Mouse (Mus musculus) heart, postnatal 4 days (tissue): Measurements from ENCODE around the gene Speer4b. TPM values are rescaled to one million over a fixed set of nuclear protein-coding genes. Genes with fewer than 3 reads are reported as not detected.
"Not testable (repeated sequence)": the region's sequence is repeated elsewhere in the genome, so short reads cannot be mapped to it uniquely, and the experiment has no call there.

Experiments
- DNase-seq: peaks from one replicate; pipeline ENCODE4 v3.0.0; 2021
- total RNA-seq, 2 experiments: library from RNA; stranded (reverse); gene quantifications; 2 replicates each; pipeline ENCODE4 v1.2.3; 2021

The Speer4b gene
- total RNA-seq, result not detected

DNA sequence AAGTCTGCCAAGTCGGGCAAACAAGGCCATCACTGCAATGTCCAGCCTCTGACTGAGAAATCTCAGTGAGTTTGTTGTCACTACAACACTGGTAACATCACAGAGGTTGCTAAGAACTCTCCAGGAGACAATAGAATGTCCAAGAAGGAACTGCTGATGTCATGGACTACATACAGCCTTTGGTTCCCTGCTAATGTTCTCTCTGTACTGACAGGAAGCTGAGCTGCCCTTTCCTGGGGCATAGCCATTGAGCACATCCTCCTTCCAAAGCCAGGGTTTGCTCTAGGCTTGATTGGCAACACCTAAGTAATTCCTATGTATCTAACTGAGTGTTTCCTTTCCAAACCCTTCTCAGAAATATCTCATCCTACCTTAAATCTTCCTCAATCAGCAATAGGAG, at the start of gene Speer4b:
TSS of gene Speer4b (minus strand) at position 101 of the 400 bp plus-strand sequence.
- DNase-seq, result not testable (repeated sequence)

DNA sequence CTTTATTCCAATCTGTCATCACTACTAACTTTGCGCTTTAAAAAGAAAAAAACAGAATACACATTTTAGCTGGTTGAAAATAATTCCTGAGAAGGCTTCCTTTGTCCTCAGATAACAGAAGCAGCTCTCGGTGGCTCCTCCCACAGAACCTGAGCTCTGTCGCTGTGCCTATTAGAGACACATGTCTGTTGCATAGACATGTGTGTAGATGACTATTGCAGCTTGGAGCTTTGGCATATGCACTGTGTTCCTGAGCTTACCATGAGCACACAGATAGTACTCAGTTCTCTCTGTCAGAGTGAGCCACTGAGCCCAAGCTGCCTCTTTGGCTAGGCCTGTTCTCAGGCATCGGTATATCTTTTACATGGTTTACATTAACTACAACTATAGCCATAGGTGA, 48.1 kb upstream of the Speer4b start:
- no peak for DNase-seq

DNA sequence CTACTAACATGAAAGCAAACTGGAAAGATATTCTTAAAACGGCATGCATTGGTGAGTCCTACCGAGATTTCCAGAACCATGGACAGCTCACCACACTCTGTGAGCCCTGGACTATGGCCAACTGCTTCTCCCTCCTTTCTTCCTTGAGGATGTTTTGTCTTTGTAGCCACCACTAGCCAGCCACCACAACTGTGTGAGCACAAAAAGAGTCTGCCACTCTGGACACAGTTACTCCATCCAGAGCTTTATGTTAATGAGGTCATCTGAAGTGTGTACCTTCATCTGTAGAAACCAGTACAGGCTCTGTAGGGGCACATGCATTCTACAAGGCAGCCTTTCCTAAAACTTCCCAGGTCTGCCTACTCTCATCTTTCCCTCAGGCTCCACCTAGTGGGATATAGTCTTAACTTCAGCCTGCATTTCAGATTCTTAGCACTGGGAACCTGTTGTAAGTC, 43.6 kb upstream of the Speer4b start:
- DNase-seq, result peak; percentile 58

DNA sequence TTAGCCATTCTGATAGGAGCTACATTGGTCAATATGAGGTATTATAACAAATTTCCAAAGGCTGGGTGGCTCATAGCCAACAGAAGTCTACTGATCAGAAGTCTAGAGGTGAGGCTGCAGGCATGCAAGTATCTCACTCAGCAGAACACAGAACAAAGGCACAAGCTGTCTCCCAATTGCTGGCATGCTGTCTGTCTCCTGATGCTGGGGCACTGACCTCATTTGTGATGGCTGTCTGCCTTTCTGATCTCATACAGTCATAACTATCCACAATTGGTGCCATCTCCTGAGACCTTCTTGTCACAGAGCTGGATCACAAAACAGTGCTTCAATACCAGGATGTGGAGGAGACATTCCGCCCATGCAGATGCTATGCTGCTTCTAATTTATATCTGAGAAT, 25.7 kb upstream of the Speer4b start:
- no peak for DNase-seq

DNA sequence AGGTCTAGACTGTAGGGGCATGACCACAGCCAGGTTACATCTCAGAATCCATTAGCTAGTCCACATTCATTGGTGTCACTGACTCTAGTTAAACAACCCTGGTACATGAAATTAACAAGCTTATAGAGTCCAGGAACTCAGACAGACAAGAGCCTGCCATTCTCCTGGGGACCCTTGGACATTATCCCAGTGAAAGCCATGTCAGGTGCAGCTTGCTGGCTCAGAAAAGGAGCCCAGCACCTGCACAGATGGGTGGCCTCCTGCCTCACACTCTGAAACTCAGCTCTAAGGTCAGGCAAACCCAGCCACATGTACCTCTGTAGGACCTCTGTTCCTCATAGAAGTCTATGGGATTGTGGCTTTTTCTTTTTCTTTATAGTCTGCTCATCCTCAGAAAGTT, 17.5 kb upstream of the Speer4b start:
- no peak for DNase-seq

DNA sequence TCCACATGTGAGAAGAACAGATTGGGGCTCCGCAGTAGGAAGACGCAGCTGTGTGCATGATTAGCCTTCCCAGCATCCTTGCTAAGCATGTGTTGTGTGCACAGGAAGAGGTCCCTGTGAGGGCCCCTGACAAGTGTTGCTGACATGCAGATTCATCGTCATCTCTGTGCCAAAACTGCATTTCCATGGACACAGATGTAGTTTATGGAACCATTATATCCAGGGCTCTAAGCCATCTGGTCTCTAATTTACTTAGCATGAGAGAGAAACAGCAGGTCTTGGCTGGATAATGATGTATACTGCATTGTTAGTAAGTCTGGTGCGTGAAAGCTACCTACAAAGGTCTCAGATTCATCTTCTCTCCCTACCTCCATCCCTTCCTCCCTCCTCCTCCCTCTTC, 10.3 kb downstream of the Speer4b start:
- no peak for DNase-seq

DNA sequence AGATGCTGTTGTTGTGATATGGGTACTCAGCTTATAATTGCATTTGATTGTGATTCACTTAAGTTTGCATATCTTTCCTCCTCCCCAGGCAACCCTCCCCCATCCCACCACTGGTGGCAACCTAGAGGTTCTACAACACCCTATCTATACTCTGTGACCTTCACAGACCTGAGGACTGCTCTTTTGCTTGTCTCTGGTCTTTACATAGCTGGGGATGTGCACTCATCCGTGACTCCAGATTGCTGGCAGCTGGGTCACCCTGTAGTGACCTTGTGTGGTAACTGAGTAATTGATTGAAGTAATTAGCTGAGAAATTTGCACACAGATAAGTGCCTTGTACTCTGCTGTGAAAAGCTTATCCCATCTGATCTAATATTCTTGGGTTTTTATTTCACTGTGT, 15.1 kb downstream of the Speer4b start:
- no peak for DNase-seq

DNA sequence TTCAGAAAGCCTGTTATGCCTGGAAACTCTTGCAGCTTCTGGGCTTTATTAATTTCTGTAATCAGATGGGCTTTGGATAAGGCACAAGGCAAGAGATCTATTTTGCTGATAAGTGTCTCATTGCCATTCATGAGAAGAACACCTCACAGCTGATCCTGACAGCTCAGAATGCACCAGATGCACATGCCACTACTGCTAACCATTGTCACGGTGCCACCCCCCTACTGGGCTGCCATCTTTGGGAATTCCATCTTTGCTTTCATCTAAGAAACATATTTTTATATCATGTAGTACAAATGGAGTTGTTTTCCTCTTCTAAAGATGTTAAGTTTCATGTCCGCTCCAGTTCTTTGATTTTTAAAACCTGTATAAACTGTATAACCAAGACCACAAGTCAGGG, 19.5 kb downstream of the Speer4b start:
- no peak for DNase-seq

DNA sequence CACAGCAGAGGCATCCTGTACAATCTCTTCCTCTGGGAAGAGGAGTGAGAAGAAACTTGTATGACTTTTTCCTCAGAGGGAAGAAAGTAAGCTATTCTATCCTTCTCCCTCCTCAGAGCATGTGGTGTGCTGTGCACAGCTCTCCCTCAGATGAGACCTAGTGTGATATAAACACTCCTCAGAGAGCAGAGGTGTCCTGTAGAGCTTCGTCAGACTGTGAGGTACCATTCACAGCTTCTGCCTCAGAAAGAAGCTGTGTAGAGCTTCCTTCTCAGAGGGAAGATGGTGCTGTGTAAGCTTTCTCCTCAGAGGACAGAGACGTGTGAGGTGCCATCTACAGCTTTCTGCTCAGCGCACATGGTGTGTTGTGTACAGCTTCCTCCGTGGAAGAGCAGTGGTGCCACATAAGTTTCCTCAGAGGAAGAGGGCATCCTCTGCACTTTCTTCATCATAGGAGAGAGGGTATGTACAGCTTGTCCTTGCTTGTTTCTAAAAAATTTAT, 26.2 kb downstream of the Speer4b start:
- DNase-seq, result no peak

DNA sequence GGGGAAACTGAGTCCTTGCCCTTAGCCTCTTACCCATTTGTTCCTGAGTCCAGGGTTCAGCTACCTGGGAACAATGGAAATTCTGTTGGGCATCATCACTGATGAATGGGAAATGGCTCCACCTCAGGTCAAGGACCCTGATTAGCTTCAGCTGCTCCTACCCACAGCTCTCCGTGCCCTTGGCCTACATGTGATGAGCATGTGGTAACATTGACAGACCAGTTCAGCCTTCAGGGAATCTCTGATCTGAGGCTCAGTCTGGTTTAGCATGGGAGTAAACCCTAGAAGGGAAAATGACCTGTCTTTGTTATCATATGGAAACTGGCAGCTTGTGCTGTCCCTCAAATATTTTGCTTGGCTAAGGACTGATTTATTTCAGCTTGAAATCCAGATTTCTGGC, 43.6 kb downstream of the Speer4b start:
- DNase-seq, result no peak

DNA sequence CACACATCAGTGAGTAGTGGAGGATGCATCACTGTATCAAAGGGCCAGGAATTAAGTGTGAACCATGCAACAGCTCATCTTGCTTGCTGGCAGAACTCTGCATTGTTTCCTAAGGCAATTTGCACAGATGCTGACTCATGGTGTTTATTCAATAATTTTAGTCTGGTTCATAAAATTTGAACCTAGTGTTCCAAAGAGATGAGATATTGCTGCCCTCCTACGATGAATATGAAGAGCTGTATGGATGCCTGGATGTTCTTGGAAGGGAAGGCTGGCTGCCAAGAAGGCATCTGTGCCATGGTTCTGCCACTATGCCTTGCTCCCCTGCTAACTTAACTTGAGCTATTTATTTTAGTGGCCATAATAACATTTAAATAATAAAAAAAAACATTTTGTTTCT, 44.3 kb downstream of the Speer4b start:
- no peak for DNase-seq

DNA sequence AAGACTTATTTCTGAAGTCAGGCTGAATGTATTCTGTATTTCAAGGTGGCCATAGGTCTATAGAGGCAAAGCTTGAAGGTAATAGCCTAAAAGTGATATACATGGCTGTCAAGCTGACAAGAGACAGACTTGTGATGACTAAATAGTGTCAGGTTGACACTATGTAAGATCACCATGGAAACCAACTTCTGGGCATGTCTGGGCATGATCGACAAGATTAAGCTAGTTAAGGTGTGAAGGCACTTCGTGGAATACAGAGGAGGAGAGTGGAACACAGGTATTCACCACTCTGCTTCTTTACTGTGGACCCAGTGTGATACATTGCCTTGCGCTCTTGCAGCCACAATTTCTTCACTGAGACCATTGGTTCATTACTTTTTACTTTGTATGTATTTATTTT, 46.9 kb downstream of the Speer4b start:
- no peak for DNase-seq

DNA sequence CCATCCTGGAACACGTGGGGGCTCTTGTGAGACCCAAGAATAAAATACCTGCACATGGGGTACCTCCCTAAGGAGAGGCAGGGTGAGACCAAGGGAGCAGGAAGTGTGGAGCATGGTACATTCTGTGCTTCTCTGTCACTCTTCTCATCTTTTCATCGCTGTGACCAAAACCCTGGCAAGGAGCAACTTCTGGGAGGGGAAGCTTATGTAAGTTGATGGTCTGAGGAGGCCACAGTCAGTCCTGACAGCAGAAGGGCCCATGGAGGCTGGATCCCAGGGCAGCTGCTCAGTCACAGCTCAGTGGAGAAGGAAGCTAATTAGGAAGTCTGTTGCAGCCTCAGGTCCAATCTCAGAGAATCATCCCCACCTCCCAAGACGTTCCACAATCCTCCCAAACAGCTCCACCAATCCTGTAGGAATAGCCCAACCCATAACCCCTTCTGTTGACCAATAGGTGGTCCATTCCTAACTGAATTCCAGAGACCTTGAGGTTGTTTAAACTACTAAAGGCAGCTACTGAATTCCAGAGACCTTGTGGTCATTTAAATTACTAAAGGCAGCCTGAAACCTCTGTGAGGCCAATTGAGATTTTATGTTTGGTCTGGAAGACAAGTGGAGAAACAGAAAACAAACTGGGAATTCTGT, 47.9 kb downstream of the Speer4b start:
- no peak for DNase-seq
